Mouse (Mus musculus) stomach, postnatal 0 days (tissue): ENCODE measurements around the gene Ints5.

Source experiments
- CTCF ChIP-seq: IDR thresholded peaks from 2 replicates; pipeline ENCODE4 v1.5.1; 2016; ENCODE audit warnings: antibody characterized with exemption, low read depth, mild to moderate bottlenecking, moderate library complexity
- EP300 ChIP-seq: optimal IDR thresholded peaks from 2 replicates; pipeline ENCODE3; 2016; ENCODE audit warnings: antibody characterized with exemption

GRCm38 (mm10) chr19:8895397-8895960 is 2.7 kb downstream of the Ints5 start:
- TF ChIP-seq CTCF (no peak), EP300 (no peak)
